Mouse (Mus musculus): ENCODE results near the gene Fgd5. TPM values are rescaled to one million over a fixed set of nuclear protein-coding genes. Genes with fewer than 3 reads are reported as not detected.

Fgd5 gene
- polyA plus RNA-seq, 1 experiment: 9.3 TPM

DNA sequence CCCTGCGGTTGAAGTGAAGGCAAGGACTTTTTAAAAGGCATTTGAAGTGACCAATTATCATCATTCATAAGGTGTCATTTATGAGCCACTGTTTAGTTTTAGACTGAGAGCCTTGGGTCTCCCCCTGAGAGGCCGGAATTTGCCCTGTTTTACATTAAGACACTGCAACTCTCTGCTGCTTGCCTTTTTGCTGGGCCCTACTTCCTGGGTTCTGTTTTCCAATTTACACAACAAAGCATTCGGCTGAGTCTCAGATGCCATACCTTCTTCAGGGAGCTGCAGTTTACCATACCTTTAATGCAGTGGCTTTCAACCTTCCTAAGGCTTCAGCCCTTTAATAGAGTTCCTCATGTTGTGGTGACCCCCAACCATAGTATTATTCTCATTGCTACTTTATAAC, 26.1 kb downstream of the Fgd5 start:
- DNase-seq (ENCODE audit: low read depth): no peak

DNA sequence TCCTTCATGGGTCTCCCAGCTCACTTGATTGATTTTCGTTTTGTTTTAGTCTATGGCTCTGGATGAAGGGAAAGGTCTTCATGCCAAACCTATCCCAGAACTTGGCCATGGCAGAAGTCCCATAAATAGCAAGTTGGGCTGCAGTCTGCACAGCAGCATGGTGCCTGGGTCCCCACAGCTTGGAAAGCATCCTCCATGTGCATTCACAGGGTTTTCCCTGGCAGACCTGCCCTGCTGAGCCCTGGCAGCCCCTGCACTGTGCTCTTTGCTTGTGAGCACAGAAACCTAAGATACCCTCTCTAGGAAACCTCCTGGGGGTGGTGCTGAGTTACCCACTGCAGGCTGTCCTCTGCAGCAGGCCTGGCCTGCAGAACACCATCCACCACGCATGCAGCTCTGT, 32.2 kb downstream of the Fgd5 start:
- DNase-seq (ENCODE audit: low read depth): no peak

DNA sequence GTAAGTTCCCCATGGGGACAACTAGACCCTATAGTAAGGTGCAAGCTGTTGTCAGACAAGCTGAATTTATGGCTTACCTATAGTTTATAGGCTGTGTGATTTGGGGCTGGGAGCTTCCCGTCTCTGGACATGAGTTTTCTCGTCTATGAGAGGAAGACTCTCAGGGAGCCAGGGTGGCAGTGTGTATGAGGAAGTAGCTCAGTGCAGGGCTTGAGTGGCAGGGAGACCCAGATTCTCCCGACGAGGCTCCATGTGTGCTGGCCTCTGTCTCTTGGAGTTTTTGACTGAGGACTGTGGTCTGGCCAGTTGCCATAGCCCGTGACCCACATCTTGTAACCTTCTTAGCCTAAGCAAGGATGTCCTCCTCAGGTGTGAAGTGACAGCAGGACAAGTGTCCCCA, 33.7 kb downstream of the Fgd5 start:
- no peak for DNase-seq (ENCODE audit: low read depth)

DNA sequence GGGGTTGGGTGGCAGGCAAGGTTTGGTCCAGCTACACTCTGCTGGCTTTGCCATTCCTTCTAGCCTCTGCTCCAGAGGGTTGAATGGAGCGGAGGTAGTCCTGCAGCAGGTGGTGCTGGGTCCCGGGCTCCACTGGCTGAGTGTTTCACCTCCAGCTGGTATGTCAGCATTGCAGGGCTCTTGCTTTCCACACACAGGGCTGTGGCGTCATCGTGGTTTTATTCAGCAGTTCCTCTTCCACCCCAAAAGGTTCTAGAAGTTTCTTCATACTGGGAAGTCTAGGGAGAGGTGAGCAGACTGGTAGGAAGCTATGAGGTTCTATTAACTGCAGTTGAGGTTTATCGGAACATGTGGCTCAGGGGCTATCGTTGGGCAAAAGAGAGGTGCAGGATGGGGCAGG, 34.4 kb downstream of the Fgd5 start:
- DNase-seq (ENCODE audit: low read depth): no peak

DNA sequence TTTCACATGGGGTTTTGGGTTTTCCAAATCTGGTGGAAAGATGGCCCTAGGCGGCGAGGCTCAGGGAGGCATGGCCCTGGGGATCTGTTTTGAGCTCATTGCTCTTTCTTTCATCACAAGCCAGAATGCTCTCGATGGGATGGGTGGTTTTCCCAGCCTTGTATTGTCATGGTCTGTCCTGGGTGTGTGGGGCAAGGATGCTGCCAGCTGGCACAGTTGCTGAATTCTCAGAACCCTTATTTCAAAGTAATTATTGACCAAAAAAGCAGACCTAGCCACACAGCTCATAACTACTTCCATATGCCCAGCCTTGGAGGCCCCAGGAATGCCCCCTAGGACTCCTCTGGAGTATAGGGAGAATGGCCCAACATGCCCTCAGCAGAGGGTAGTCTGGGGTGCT, 34.9 kb downstream of the Fgd5 start:
- no peak for DNase-seq (ENCODE audit: low read depth)

DNA sequence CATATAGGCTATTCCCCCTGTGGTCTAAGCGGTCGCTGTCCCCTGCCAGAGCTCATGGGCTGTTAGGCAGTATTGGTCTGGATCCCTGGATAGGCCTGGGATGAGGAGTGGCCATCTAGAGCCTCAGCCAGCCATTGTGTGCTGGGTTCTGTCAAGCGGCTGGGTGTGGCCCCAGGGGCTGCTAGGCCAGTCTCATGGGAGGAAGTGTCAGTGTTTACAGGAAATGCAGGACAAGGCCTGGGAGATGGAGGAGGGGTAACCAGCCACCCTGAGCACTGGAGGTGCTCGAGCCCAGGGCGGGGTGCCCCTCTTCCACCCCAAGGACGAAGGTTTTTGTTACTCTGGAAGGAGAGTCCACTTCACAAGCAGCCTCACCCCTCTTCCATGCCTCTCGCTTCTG, 36.3 kb downstream of the Fgd5 start:
- no peak for DNase-seq (ENCODE audit: low read depth)

DNA sequence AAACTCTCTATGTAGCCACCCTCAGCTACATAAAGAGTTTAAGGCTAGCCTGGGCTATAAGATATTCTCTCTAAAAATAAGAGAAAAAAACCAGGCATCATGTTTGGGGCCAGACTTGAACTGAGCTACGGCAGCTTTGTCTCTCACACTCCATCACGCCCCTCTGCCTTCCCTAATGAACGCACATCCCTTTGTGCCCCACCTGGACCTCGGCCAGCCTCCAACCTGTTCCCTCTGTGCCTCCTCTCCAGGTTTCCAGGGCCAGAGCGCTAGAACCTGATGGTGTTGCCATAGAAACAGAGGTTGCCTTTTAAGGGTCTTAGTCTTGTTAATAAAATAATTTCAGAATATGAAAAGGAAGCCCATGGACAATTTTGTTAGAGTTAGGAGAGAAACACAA, 37.2 kb downstream of the Fgd5 start:
- DNase-seq (ENCODE audit: low read depth): no peak

DNA sequence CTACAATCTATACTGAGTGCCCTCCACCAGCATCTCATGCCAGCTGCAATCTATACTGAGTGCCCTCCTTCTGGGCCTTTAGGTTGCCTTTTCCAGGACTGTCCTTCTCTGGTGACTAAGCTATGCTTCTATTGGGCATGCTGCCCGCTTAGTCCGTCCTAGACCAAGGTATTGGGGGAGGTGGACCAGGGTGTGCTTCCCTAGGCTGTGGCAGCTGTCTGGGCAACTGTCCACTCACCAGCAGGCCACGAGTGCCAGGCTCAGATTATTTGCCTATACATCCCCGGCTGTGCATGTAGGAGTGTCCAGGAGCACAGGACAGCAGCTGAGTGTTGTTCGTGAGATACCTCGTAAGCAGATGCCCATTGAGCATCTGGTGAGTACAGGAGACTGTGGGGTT, 38.1 kb downstream of the Fgd5 start:
- DNase-seq (ENCODE audit: low read depth): no peak

DNA sequence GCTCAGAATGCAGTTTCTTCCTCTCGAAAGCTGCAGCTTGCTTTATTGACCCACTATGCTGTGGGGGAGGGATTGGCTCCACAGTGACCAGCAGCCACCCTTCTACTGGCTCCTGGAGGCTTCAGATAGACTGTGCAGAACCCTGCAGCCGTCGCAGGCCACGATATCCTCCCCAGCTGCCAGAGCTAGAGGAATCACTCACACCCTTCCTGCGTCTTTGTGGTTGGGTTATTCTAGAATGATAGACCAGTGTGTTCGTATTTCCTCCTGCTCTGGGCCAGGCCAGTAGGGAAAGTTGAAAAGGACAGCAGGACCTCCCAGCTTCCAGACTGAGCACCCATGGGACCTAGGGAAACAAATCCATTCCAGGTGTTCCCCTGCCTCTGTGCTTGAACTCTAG, 39.7 kb downstream of the Fgd5 start:
- DNase-seq (ENCODE audit: low read depth): no peak

DNA sequence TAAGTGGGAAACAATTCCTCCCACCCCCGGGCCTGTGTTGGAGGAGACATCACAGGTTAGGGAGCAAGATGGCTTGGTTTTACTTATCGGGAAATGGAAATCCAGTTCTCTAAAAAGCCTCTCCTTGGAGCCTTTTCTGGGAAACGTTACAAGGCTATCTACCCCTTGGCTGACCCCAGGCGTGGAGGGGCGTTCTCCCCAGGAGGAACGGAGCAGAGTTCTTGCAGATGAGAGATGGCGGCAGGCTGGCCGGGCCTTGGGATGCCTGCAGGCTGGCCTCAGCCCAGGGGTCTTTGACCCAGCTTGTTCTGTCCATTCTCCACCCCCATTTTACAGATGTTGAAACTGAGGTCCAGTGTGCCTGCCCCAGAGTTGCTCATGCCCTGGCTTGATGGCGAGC, 42.4 kb downstream of the Fgd5 start:
- no peak for DNase-seq (ENCODE audit: low read depth)

DNA sequence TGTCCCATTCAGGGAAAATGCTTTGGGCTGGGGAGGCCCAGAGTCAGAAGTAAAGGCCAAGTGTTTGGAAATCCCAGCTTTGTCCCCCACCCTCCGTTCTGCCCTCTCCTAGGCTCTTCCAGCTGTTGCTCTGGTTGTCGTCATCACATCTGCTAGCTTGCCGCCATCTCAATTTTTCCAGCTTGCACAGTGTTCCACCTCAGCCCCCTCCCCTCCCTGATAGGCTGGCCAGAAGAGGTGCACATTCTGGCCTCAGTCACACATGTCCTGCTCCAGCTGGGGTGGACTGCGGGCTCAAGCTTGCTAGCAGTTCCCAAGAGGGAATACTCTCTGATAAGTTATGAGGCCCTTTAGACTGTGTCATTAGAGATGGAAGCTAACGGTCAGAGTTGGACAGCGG, 42.8 kb downstream of the Fgd5 start:
- no peak for DNase-seq (ENCODE audit: low read depth)

DNA sequence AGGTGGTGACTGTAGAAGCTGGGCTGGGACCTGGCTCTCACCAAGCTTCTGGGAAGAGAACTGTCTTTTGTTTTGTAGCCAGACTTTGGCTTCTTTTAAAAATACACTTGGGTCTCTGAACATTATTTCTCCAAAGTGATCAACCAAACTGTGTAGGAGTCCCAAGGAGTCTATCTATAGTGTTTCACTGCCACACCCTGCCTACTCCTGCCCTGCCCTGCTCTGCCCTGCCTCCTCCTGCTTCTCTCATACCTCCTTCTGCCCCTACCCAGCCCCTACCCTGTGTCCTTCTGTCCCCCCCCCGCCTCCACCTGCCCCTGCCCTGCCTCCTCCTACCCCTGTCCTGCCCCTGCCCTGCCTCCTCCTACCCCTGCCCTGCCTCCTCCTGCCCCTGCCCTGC, 46.6 kb downstream of the Fgd5 start:
- DNase-seq (ENCODE audit: low read depth): no peak

DNA sequence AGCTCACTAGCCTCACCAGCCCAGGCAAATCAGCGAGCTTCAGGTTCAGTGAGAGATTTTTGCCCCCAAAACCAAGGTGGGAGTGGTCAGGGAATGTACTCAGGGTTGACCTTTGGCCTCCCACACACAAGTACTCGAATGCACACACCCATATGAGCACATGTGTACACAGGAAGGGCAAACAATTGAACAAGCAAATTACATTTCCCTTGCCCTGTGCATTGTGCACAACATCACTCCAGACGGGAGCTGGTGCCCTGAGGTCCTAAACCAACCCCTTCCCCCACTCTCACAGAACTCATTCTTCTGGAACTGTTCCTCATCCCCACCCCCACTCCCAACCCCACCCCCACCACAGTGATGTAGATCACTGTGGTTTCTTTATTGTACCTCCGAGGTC, 48.7 kb downstream of the Fgd5 start:
- DNase-seq (ENCODE audit: low read depth): no peak

DNA sequence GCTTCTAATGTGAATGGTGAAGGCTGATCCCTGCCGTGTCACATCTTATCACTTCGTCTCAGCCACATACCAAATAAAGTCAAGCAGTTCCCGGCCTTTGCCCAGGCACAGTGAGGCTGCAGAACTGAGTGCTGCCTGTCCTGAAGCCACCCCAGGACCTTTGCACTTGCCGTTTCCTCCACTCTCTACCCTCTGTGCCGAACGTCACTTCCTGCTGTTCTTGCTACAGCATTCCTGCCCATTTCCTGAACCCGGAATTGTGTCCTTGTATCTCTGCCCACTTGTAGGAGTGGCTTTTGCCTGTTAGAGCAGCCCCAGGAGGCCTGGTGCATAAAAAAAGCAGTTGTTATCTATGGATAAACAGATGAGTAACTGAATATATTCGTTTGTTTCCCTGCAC, 52.0 kb downstream of the Fgd5 start:
- DNase-seq (ENCODE audit: low read depth): no peak

DNA sequence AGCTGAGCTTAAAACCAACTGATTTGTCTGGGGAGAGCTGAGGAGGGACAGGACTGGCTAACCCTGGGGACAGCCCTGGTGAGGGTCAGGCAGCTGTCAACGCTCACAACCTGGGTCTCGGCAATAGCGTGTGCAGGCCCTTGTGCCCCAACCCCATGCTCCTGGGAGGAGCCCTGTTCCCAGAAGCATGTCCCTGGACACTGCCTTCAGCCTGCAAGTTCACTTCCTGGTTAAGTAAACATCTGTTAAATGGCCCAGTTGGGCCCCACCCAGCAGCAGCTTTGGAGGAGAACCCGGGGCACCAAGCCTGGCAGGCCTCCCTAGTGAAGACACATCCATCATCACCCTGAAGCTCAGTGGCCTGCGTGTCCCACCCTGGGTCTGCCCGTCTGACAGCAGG, 56.0 kb downstream of the Fgd5 start:
- DNase-seq (ENCODE audit: low read depth): no peak

DNA sequence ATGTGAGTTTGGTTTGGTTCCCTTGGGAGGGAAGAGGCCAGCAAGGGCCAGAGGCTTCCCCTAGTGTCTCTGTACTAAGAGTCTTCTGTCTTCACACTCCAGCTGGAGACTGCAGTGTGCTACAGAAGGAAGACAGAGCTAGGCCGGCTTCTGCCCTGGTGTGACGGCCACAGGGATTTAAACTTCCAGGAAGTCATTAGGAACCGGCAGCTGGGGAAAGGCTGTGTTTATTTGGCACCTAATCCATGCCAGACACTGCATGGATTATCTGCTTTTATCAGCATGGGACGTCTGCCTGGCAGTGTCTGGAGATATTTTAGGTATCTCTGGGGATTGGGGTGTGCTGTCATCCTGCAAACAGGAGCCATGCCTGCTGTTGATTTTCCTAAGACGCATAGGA, 57.7 kb downstream of the Fgd5 start:
- no peak for DNase-seq (ENCODE audit: low read depth)

DNA sequence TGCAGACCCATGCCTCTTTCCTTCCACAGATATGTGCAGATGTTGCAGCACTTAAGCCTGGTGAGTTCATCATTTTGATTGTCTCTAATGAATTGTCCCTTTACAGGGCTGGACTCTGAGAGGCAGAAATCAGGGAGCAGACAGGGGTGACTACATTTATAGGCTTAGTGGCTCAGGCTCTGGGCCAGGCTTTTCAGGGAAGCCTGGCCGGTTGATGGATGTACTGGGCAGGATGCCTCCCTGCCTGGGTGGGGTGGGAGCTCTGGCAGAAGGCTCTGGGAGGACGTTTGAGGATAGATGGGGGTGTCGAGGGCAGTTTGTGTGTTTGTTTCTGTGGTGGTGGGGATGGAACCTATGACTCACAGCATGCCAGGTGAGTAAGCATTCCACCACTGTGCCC, 59.5 kb downstream of the Fgd5 start:
- no peak for DNase-seq (ENCODE audit: low read depth)

DNA sequence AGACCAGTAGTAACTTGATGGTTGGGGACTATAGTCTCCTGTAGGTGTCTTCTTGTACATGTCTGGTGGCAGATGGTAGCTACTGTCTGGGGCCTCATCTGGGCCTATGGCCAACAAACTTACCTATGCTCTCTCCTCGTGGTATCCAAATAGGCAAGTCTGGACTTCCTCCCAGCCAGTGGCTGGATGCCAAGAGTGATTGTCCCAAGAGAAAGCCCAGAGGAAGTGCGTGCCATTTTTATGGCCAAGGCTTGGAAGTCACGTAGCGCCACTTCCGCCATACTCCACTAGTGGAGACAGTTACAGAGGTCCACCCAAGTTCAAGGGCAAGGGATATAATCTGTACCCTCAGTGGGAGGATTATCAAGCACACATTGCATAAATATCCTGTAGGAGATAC, 62.6 kb downstream of the Fgd5 start:
- no peak for DNase-seq (ENCODE audit: low read depth)

DNA sequence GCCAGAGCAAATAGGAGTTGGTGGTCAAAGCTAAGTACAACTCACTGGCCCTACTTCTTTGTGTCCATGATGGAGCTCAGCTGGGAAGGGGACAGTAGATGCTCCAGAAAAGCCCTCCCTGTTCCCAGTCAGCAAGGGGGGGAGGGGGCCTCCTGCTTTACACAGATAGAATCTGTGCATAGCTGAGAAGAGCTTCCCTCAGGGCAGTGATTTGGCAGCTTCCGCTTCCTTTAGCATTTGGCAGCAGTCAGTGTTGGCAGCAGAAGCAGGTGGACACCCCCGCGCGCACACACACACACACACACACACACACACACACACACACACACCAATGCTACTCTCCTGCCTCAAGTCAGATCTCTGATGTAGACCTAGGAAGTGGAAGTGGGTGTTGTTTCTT, 63.4 kb downstream of the Fgd5 start:
- DNase-seq (ENCODE audit: low read depth): no peak

DNA sequence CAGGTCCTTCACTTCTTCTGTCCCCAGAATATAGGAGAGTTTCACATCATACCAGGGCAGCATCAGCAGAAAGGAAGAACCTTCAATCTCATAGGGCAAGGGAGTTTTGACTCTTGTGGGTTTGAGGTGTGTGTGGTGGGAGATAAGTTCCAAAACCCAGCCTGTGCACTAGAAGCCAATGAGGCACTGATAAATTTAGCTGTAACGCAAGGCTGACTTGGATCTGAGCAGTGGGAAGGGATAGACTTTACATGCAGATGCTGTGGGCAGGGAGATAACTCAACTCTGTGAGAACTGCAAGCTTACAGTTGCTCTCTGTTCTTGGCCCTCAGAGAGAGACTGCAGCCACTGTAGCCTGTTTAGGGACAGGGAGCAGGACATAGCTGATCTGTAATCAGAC, 64.2 kb downstream of the Fgd5 start:
- no peak for DNase-seq (ENCODE audit: low read depth)

DNA sequence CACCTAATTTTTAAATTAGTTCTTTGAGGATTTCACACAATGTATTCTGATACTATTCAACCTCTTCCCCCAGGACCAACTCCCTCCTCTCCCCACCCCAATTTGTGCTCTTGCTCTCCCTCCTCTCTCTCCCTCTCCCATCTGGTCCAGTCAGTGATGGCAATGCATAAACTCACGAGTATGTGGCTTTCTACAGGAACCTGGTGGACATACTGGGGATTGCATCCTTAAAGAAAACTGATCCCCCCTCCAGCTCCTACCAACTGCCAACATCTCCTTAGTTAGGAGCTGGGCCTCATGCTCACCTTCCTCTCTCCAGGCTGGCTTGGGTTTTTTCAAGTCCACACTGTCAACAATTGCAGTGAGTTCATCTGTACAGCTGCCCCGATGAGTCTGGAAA, 79.1 kb downstream of the Fgd5 start:
- no peak for DNase-seq (ENCODE audit: low read depth)

DNA sequence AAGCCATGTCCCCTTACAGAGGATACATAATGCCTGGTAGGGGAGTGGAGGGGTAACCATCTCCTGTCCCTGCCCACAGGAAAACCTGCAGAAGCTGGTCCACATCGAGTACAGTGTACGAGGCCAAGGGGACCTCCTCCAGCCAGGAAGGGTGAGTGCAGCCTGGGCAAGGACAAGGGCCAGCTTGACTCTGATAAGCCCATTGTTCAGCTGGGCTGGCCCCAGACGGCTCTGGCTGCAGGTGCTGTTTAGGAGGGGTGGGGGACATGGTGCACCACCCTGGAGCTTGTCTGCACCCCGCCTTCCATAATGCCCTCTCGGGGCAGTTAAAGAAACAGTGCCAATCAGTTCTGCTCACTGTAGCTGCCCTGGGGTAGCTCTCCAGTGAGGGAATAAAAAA, 83.0 kb downstream of the Fgd5 start:
- DNase-seq (ENCODE audit: low read depth): no peak

DNA sequence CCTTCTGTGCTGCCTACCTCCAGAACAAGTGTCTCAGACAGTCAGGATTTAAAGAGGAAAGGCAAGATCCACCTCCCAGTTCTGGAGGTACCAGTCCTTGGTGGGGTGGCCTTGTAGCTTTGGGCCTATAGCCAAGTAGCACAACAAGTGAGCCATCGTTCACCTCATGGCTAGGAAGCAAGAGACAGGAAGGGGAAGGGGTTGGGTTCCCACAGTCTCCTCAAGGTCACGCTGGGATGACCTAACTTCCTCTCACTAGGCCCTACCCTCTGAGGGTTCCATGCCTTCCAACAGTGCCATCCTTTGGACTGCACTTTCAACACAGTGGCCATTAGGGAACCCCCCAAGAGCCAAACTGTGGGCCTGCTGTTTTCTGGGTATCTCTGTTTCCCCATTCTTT, 84.8 kb downstream of the Fgd5 start:
- DNase-seq (ENCODE audit: low read depth): no peak

DNA sequence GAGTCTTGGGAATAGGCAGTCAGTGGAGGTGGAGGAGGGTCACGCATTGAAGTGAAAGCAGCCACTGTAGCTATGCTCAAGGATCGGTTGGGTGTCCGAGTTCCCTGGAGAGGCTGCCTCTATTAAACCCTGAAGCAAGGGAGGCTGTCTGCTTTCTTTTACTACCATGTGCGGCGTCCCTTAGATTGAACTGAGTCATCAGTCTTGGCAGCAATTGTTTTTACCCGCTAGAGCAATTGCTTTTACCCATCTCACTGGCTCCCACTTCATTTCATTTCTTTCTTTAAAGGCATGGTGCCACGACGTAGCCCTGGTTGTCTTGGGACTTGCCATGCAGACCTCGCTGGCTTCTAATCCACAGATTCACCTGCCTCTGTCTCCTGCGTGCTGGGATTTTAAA, 85.4 kb downstream of the Fgd5 start:
- no peak for DNase-seq (ENCODE audit: low read depth)

Data from gonadal fat pad, adult 2 months (tissue).